In the genomic region with DNA sequence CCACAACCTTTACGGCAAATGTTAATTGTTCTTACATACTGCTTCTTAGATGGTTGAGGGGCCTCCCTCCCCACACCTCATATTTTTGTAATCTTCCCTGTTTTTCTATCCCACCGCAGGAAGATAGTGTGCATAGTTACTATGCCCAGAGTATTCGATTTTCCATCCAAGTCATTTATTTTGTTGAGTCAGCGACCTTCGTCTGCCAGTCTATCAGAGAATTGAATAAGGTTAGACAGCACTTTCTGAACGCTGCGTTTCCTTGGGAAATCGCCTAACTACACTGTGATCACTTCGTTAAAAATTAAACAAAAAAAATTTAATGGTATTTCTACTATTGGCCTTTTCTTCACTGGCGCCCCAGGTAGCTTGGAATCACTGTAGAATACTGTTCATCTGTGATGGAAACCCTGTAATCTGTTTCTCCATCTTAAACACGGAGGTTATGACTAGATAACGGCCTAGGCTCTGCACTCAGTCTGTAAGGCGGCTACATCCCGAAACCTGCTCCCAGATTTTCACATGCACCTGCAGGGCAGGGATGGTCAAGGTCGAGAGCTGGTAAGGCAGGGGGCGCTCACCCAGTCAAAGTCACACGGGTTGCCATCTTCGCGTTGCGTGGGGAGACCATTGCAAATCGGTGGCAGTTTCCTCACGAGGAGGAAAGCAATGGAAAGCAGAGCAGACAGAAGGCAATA, we compare ENCODE assay signal across 8 mouse cellular contexts. TPM values are rescaled to one million over a fixed set of nuclear protein-coding genes. Genes with fewer than 3 reads are reported as not detected.
DNase-seq lines count a peak whose midpoint lies in the region; ATAC-seq lines count a peak whose summit lies in the region.

No protein-coding gene starts in this region.

- peak; percentile 11 to 73 for DNase-seq in kidney, postnatal 36 days
- no peak for DNase-seq in kidney, adult 18-20 months
- DNase-seq in brain, adult 2 months (ENCODE audit: low read depth, low spot score): peak; percentile 77
- DNase-seq in urinary bladder, adult 18-20 months (ENCODE audit: low spot score in 2 of 2): no peak
- DNase-seq in spleen, postnatal 10 days (ENCODE audit: low spot score in 2 of 2): no peak
- DNase-seq in thymus, postnatal 14 days: no peak

- peaks cover 47% of the 10 kb centered on the region for H3K36me3 ChIP-seq in megakaryocyte, embryonic 14.5 days (replicated peaks; ENCODE audit: low read length)

- H3K27me3 ChIP-seq in megakaryocyte, embryonic 14.5 days (replicated peaks): no peaks in the 10 kb centered on the region

- peak; percentile 42 for ATAC-seq in granulocyte monocyte progenitor cell, adult 5-6 weeks (replicated peaks; ENCODE audit: poor library complexity, severe bottlenecking)

- peaks cover 31% of the 10 kb centered on the region for H3K4me1 ChIP-seq in megakaryocyte, embryonic 14.5 days

- H3K9me3 ChIP-seq in megakaryocyte, embryonic 14.5 days: no peaks in the 10 kb centered on the region

- H3K4me3 ChIP-seq in megakaryocyte, embryonic 14.5 days (replicated peaks): peak overlapping the region; percentile 94

RNA-seq across cellular contexts. Expression of a gene that starts 0.4 kb away (rescaled TPM):
- total RNA-seq in granulocyte monocyte progenitor cell, adult 5-6 weeks (2014; fragmentation: Nextera tagmentation): not detected in 2 replicates
- total RNA-seq in granulocyte monocyte progenitor cell, adult 5-6 weeks (2017): not detected in 2 replicates
- not detected in 2 replicates for polyA plus RNA-seq in megakaryocyte, embryonic 14.5 days (2012; ENCODE audit: insufficient read depth, low replicate concordance)

RNA-seq across cellular contexts. Expression of a gene that starts 0.8 kb away (rescaled TPM):
- total RNA-seq in granulocyte monocyte progenitor cell, adult 5-6 weeks (2014; fragmentation: Nextera tagmentation): 16.7 and 24.4 TPM in 2 replicates
- total RNA-seq in granulocyte monocyte progenitor cell, adult 5-6 weeks (2017): 25.5 and 28.5 TPM in 2 replicates
- 8.7 and 9.7 TPM in 2 replicates for polyA plus RNA-seq in megakaryocyte, embryonic 14.5 days (2012; ENCODE audit: insufficient read depth, low replicate concordance)

RNA-seq across cellular contexts. Expression of a gene that starts 1.5 kb away (rescaled TPM):
- 36.2 and 48.2 TPM in 2 replicates for total RNA-seq in granulocyte monocyte progenitor cell, adult 5-6 weeks (2014; fragmentation: Nextera tagmentation)
- total RNA-seq in granulocyte monocyte progenitor cell, adult 5-6 weeks (2017): 52.6 and 55.0 TPM in 2 replicates
- polyA plus RNA-seq in megakaryocyte, embryonic 14.5 days (2012; ENCODE audit: insufficient read depth, low replicate concordance): 2.4 TPM in 1 of 2 replicates, not detected in the other

RNA-seq across cellular contexts. Expression of a gene that starts 6.8 kb away (rescaled TPM):
- 189 and 209 TPM in 2 replicates for total RNA-seq in granulocyte monocyte progenitor cell, adult 5-6 weeks (2014; fragmentation: Nextera tagmentation)
- 156 and 175 TPM in 2 replicates for total RNA-seq in granulocyte monocyte progenitor cell, adult 5-6 weeks (2017)
- 72.9 and 130 TPM in 2 replicates for polyA plus RNA-seq in megakaryocyte, embryonic 14.5 days (2012; ENCODE audit: insufficient read depth, low replicate concordance)

RNA-seq across cellular contexts. Expression of a gene that starts 18.5 kb away (rescaled TPM):
- not detected in 2 replicates for total RNA-seq in granulocyte monocyte progenitor cell, adult 5-6 weeks (2014; fragmentation: Nextera tagmentation)
- total RNA-seq in granulocyte monocyte progenitor cell, adult 5-6 weeks (2017): not detected in 2 replicates
- polyA plus RNA-seq in megakaryocyte, embryonic 14.5 days (2012; ENCODE audit: insufficient read depth, low replicate concordance): 0.02 TPM in 1 of 2 replicates, not detected in the other

Comparison
In these comparisons a context has a peak if more than half of its experiments do, and no peak if none do; other contexts are left out.
1. DNase-seq: peak in kidney, postnatal 36 days (2 of 2) and brain, adult 2 months (single experiment); none in kidney, adult 18-20 months (single experiment), urinary bladder, adult 18-20 months (0 of 2), spleen, postnatal 10 days (0 of 2) and thymus, postnatal 14 days (single experiment).